In genomic region chr7:110705311-110706000, GRCm38 (mm10) we compare ENCODE assay signal across 29 mouse cellular contexts.
DNase-seq lines count a peak whose midpoint lies in the region; ATAC-seq and TF ChIP-seq lines count a peak whose summit lies in the region.
"Had no signal": no experiment of that assay in that cellular context is flagged by ENCODE, and none has a peak within 500 bp of the region (broad histone marks: within the 10 kb centered on the region; RNA-seq: fewer than 3 reads in every experiment).

No protein-coding gene starts in this region.

- no peak overlapping the region for H3K27ac ChIP-seq in heart, embryonic 10.5 days
- H3K27ac ChIP-seq in lung, postnatal 0 days (ENCODE audit: low read length) = peak overlapping the region; percentile 55
- H3K27ac ChIP-seq in embryonic fibroblast, embryonic 13.5 days (ENCODE audit: insufficient read depth, low read length) = peak overlapping the region; percentile 93
- H3K27ac ChIP-seq: embryonic facial prominence, embryonic 12.5 days; forebrain, embryonic 10.5 days; forebrain, embryonic 13.5 days; hindbrain, embryonic 10.5 days; hindbrain, embryonic 13.5 days; intestine, embryonic 15.5 days had no signal

- H3K9me3 ChIP-seq in heart, embryonic 10.5 days = no peaks in the 10 kb centered on the region
- no peaks in the 10 kb centered on the region for H3K9me3 ChIP-seq in lung, postnatal 0 days (ENCODE audit: low read length)
- H3K9me3 ChIP-seq: embryonic facial prominence, embryonic 12.5 days; embryonic facial prominence, embryonic 15.5 days; forebrain, embryonic 10.5 days; forebrain, embryonic 13.5 days; G1E; heart, embryonic 12.5 days; heart, embryonic 15.5 days; hindbrain, embryonic 10.5 days; hindbrain, embryonic 13.5 days; intestine, embryonic 15.5 days had no signal

- H3K4me1 ChIP-seq in heart, embryonic 10.5 days = no peaks in the 10 kb centered on the region
- H3K4me1 ChIP-seq in lung, postnatal 0 days (ENCODE audit: insufficient read depth, low read depth, low read length) = no peaks in the 10 kb centered on the region
- H3K4me1 ChIP-seq in lung, adult 2 months (ENCODE audit: control insufficient read depth, insufficient read depth, low read length) = peaks cover 16% of the 10 kb centered on the region
- H3K4me1 ChIP-seq in embryonic fibroblast, embryonic 13.5 days (ENCODE audit: control insufficient read depth, insufficient read depth, low read length) = peaks cover 30% of the 10 kb centered on the region
- H3K4me1 ChIP-seq: embryonic facial prominence, embryonic 12.5 days; hindbrain, embryonic 13.5 days; intestine, embryonic 15.5 days had no signal

- peak; percentile 92 for DNase-seq in heart, adult 11 months
- no peak for DNase-seq in heart, embryonic 10.5 days (ENCODE audit: low spot score)
- peak; percentile 60 for DNase-seq in lung, postnatal 0 days (ENCODE audit: low spot score)
- DNase-seq in lung, adult 2 months = no peak
- DNase-seq in adipocyte (ENCODE audit: low spot score) = peak; percentile 41
- DNase-seq: adrenal gland, adult 8-10 months; adrenal gland, postnatal 25 days; B cell, adult 2 months; cerebellum, adult 18-20 months; cerebellum, adult 9-10 months; cerebellum, postnatal 14 days; gastrocnemius, postnatal 25 days; heart, postnatal 14 days; kidney, adult 11 months had no signal

- H3K4me3 ChIP-seq in heart, embryonic 10.5 days = no peak overlapping the region
- no peak overlapping the region for H3K4me3 ChIP-seq in lung, postnatal 0 days (ENCODE audit: low read depth, low read length)
- H3K4me3 ChIP-seq in lung, adult 2 months (replicated peaks; ENCODE audit: extremely low read depth, low read depth, low read length) = no peak overlapping the region
- no peak overlapping the region for H3K4me3 ChIP-seq in embryonic fibroblast, embryonic 13.5 days (ENCODE audit: insufficient read depth, low read length)
- H3K4me3 ChIP-seq: embryonic facial prominence, embryonic 12.5 days; embryonic facial prominence, embryonic 15.5 days; forebrain, embryonic 10.5 days; forebrain, embryonic 13.5 days; heart, embryonic 12.5 days; heart, embryonic 15.5 days; hindbrain, embryonic 10.5 days; hindbrain, embryonic 13.5 days; intestine, embryonic 15.5 days had no signal

- no peak overlapping the region for H3K9ac ChIP-seq in lung, postnatal 0 days (replicated peaks; ENCODE audit: low read depth)
- H3K9ac ChIP-seq: embryonic facial prominence, embryonic 12.5 days; embryonic facial prominence, embryonic 15.5 days; forebrain, embryonic 13.5 days; heart, embryonic 12.5 days; heart, embryonic 15.5 days; hindbrain, embryonic 13.5 days; intestine, embryonic 15.5 days had no signal

- H3K27me3 ChIP-seq in heart, embryonic 10.5 days (ENCODE audit: insufficient read depth, poor library complexity, severe bottlenecking) = peaks cover 3% of the 10 kb centered on the region; the same call in 1 of the 2 replicates
- no peaks in the 10 kb centered on the region for H3K27me3 ChIP-seq in lung, postnatal 0 days (replicated peaks; ENCODE audit: insufficient read depth, low read length)
- H3K27me3 ChIP-seq: embryonic facial prominence, embryonic 12.5 days; embryonic facial prominence, embryonic 15.5 days; forebrain, embryonic 13.5 days; heart, embryonic 15.5 days; hindbrain, embryonic 13.5 days; intestine, embryonic 15.5 days; Patski had no signal

- no peaks in the 10 kb centered on the region for H3K36me3 ChIP-seq in heart, embryonic 10.5 days
- no peaks in the 10 kb centered on the region for H3K36me3 ChIP-seq in lung, postnatal 0 days (ENCODE audit: insufficient read depth, low read length)
- H3K36me3 ChIP-seq: embryonic facial prominence, embryonic 12.5 days; embryonic facial prominence, embryonic 15.5 days; forebrain, embryonic 10.5 days; G1E; heart, embryonic 12.5 days; heart, embryonic 15.5 days; hindbrain, embryonic 10.5 days; hindbrain, embryonic 13.5 days; intestine, embryonic 15.5 days had no signal

- no peak for TF ChIP-seq POLR2A in lung, adult 2 months (IDR thresholded peaks at IDR 0.05; ENCODE audit: borderline replicate concordance, extremely low read depth, low read depth, low read length)
- no peak for TF ChIP-seq POLR2A in embryonic fibroblast, embryonic 13.5 days (IDR thresholded peaks at IDR 0.05; ENCODE audit: low read depth, low read length)

- no peak overlapping the region for H3K4me2 ChIP-seq in lung, postnatal 0 days (replicated peaks; ENCODE audit: low read depth, low read length)
- H3K4me2 ChIP-seq: embryonic facial prominence, embryonic 12.5 days; embryonic facial prominence, embryonic 15.5 days; forebrain, embryonic 13.5 days; heart, embryonic 12.5 days; heart, embryonic 15.5 days; hindbrain, embryonic 13.5 days; intestine, embryonic 15.5 days had no signal

- 74% methylated on average over 6 of the region's 6 CpGs for WGBS in heart, embryonic 10.5 days
- 55% methylated on average over 6 of the region's 6 CpGs for WGBS in lung, postnatal 0 days
- 54% methylated on average over 6 of the region's 6 CpGs for WGBS in lung, adult 2 months

- no peak for TF ChIP-seq EP300 in lung, postnatal 0 days (IDR thresholded peaks at IDR 0.05)

- TF ChIP-seq CTCF in lung, postnatal 0 days (IDR thresholded peaks at IDR 0.05) = no peak
- TF ChIP-seq CTCF in lung, adult 2 months (IDR thresholded peaks at IDR 0.05; ENCODE audit: insufficient read depth, low read length) = no peak
- no peak for TF ChIP-seq CTCF in embryonic fibroblast, embryonic 13.5 days (IDR thresholded peaks at IDR 0.05; ENCODE audit: borderline replicate concordance, insufficient read depth, low read length)

- peak; percentile 22; the same call in 1 of the 2 replicates for ATAC-seq in lung, postnatal 0 days
- no peak for ATAC-seq in erythroblast, adult 5-6 weeks (replicated peaks; ENCODE audit: low FRiP score, poor library complexity, severe bottlenecking)
- ATAC-seq: forebrain, embryonic 13.5 days; forebrain, embryonic 16.5 days; hindbrain, embryonic 16.5 days; intestine, embryonic 15.5 days had no signal

Comparison
In these comparisons a context has a peak if more than half of its experiments do, and no peak if none do; other contexts are left out.
1. DNase-seq: peak in heart, adult 11 months (single experiment), lung, postnatal 0 days (single experiment) and adipocyte (single experiment); none in heart, embryonic 10.5 days (single experiment) and lung, adult 2 months (single experiment).